Comparison of ENCODE assay signal across 11 mouse cellular contexts in genomic region chr8:33981629-33982028, GRCm38 (mm10).
DNase-seq lines count a peak whose midpoint lies in the region; ATAC-seq and TF ChIP-seq lines count a peak whose summit lies in the region.
"Had no signal": no experiment of that assay in that cellular context is flagged by ENCODE, and none has a peak within 500 bp of the region (broad histone marks: within the 10 kb centered on the region; RNA-seq: fewer than 3 reads in every experiment).

No protein-coding gene starts in this region.

- no peak overlapping the region for H3K4me2 ChIP-seq in lung, postnatal 0 days (replicated peaks; ENCODE audit: low read depth, low read length)
- H3K4me2 ChIP-seq: embryonic facial prominence, embryonic 15.5 days; hindbrain, embryonic 15.5 days had no signal

- H3K36me3 ChIP-seq in lung, postnatal 0 days (ENCODE audit: insufficient read depth, low read length) = no peaks in the 10 kb centered on the region
- H3K36me3 ChIP-seq: embryonic facial prominence, embryonic 15.5 days; hindbrain, embryonic 15.5 days had no signal

- no peak overlapping the region for H3K9ac ChIP-seq in lung, postnatal 0 days (replicated peaks; ENCODE audit: low read depth)
- H3K9ac ChIP-seq: embryonic facial prominence, embryonic 15.5 days; hindbrain, embryonic 15.5 days had no signal

- no peaks in the 10 kb centered on the region for H3K4me1 ChIP-seq in cerebellum, adult 2 months (ENCODE audit: control insufficient read depth, insufficient read depth, low read length)
- peaks cover 9% of the 10 kb centered on the region for H3K4me1 ChIP-seq in lung, postnatal 0 days (ENCODE audit: insufficient read depth, low read depth, low read length)
- H3K4me1 ChIP-seq: hindbrain, embryonic 15.5 days had no signal

- H3K9me3 ChIP-seq in lung, postnatal 0 days (ENCODE audit: low read length) = no peaks in the 10 kb centered on the region
- H3K9me3 ChIP-seq: embryonic facial prominence, embryonic 15.5 days; hindbrain, embryonic 15.5 days had no signal

- 0 out of 2 replicates have a peak, but pooled peaks have one; percentile 17 for TF ChIP-seq CTCF in cerebellum, adult 2 months (IDR thresholded peaks at IDR 0.05; ENCODE audit: borderline replicate concordance, insufficient read depth, low read depth, low read length)
- TF ChIP-seq CTCF in lung, postnatal 0 days (IDR thresholded peaks at IDR 0.05) = peak; percentile 56

- TF ChIP-seq POLR2A in cerebellum, adult 2 months (IDR thresholded peaks at IDR 0.05; ENCODE audit: borderline replicate concordance, insufficient read depth, low read length) = no peak

- no peak for DNase-seq in cerebellum, adult 2 months
- no peak for DNase-seq in cerebellum, adult 9-10 months
- no peak for DNase-seq in lung, postnatal 0 days (ENCODE audit: low spot score)
- no peak for DNase-seq in lung, adult 18-20 months
- DNase-seq in kidney, postnatal 10 days = peak; percentile 36
- DNase-seq in thymus, postnatal 25 days = peak; percentile 16
- DNase-seq in layer of hippocampus, postnatal 14 days (ENCODE audit: low spot score in 2 of 2) = no peak
- no peak for DNase-seq in right cerebral cortex, postnatal 14 days
- DNase-seq: right cerebral cortex, postnatal 25 days had no signal

- no peak overlapping the region for H3K4me3 ChIP-seq in cerebellum, adult 2 months (replicated peaks; ENCODE audit: insufficient read depth, low read depth, low read length)
- no peak overlapping the region for H3K4me3 ChIP-seq in lung, postnatal 0 days (ENCODE audit: low read depth, low read length)
- H3K4me3 ChIP-seq: embryonic facial prominence, embryonic 15.5 days; hindbrain, embryonic 15.5 days had no signal

- 75% methylated on average over 4 of the region's 4 CpGs for WGBS in cerebellum, adult 2 months
- WGBS in lung, postnatal 0 days = 76% methylated on average over 4 of the region's 4 CpGs

- TF ChIP-seq EP300 in lung, postnatal 0 days (IDR thresholded peaks at IDR 0.05) = no peak

- no peaks in the 10 kb centered on the region; the same call in 1 of the 2 replicates for H3K27me3 ChIP-seq in cerebellum, adult 2 months (ENCODE audit: control insufficient read depth, insufficient read depth, low read length)
- H3K27me3 ChIP-seq in lung, postnatal 0 days (replicated peaks; ENCODE audit: insufficient read depth, low read length) = no peaks in the 10 kb centered on the region
- H3K27me3 ChIP-seq: embryonic facial prominence, embryonic 15.5 days; hindbrain, embryonic 15.5 days had no signal

- no peak for ATAC-seq in lung, postnatal 0 days

- H3K27ac ChIP-seq in cerebellum, adult 2 months (ENCODE audit: insufficient read depth, low read length) = no peak overlapping the region
- no peak overlapping the region for H3K27ac ChIP-seq in lung, postnatal 0 days (ENCODE audit: low read length)
- H3K27ac ChIP-seq: embryonic facial prominence, embryonic 15.5 days; hindbrain, embryonic 15.5 days had no signal

Comparison
In these comparisons a context has a peak if more than half of its experiments do, and no peak if none do; other contexts are left out.
1. DNase-seq: peak in kidney, postnatal 10 days (single experiment) and thymus, postnatal 25 days (single experiment); none in cerebellum, adult 2 months (0 of 2), cerebellum, adult 9-10 months (single experiment), lung, postnatal 0 days (single experiment), lung, adult 18-20 months (0 of 2), layer of hippocampus, postnatal 14 days (0 of 2) and right cerebral cortex, postnatal 14 days (single experiment).